Mouse (Mus musculus): ENCODE measurements around the gene App. TPM values are rescaled to one million over a fixed set of nuclear protein-coding genes. Genes with fewer than 3 reads are reported as not detected.
A peak's percentile ranks its signal among the peaks of the same experiment; 100 is the strongest.

Gene App
- polyA plus RNA-seq, 1 experiment from 2014 or later: 158 TPM

DNA sequence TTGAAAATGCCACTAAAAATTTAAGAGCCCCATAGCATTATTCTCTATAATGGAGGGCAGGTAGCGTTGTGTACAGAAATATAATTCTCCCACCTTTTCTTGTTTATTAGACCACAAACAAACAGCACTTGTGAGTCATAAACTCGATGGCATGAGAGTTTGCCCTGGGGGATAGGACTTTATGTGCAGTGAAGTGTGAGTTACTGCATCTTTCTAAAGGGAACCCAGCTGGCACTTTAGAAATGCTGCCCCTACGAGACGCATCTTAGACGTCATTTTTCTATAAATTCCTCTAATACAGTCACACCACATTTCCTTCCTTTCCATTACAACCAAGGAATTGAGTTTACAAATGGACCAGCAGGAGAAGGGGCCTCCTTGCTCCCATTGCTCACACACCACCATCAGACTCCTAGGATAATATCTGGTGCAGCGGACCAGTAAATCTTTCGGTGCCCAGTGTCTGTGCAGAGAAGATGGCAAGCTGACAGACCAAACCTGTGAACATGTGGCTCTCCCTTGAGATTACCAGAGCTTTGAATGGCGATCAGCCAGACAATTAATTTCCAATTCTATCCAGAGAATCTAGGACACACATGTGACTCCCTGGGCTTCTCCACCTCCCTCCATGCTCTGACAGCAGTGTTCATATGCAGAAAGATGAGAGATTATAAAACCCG lies 66.8 kb downstream of the App start:
- H3K4me2 ChIP-seq (ENCODE audit: low read length): no peak overlapping the region
- peaks cover 39% of the 10 kb centered on the region for H3K4me1 ChIP-seq (ENCODE audit: control insufficient read depth, insufficient read depth, low read length)

GRCm38 (mm10) chr16:85105603-85106002 lies 68.0 kb downstream of the App start:
- Histone ChIP-seq H3K36me3 (ENCODE audit: control insufficient read depth, insufficient read depth, low read length) (peaks cover 25% of the 10 kb centered on the region), H3K9me3 (replicated peaks; ENCODE audit: control insufficient read depth, low read length) (no peaks in the 10 kb centered on the region), H3K4me2 (ENCODE audit: low read length) (no peak overlapping the region), H3K4me3 (ENCODE audit: low read depth, low read length) (no peak overlapping the region), H3K27me3 (replicated peaks; ENCODE audit: control insufficient read depth, insufficient read depth, low read length) (no peaks in the 10 kb centered on the region), H3K9ac (ENCODE audit: low read length) (no peak overlapping the region), H3K27ac (ENCODE audit: low read depth, low read length) (no peak overlapping the region), H3K4me1 (ENCODE audit: control insufficient read depth, insufficient read depth, low read length) (peaks cover 30% of the 10 kb centered on the region)
- DNase-seq (ENCODE audit: low spot score) (no peak), ATAC-seq (no peak)
- WGBS: 75% methylated on average over 4 of the region's 4 CpGs

More for the DNA sequence above, 66.8 kb downstream of the App start:
- peak overlapping the region; percentile 52; the same call in 1 of the 2 replicates for H3K27ac ChIP-seq (ENCODE audit: low read depth, low read length)
- ATAC-seq (peak; percentile 40; the same call in 1 of the 2 replicates), DNase-seq (ENCODE audit: low spot score) (peak; percentile 73)
- peaks cover 15% of the 10 kb centered on the region; the same call in 1 of the 2 replicates for H3K36me3 ChIP-seq (ENCODE audit: control insufficient read depth, insufficient read depth, low read length)
- 41% methylated on average over 9 of the region's 9 CpGs for WGBS
- H3K9me3 ChIP-seq (replicated peaks; ENCODE audit: control insufficient read depth, low read length): no peaks in the 10 kb centered on the region
- no peaks in the 10 kb centered on the region for H3K27me3 ChIP-seq (replicated peaks; ENCODE audit: control insufficient read depth, insufficient read depth, low read length)
- no peak overlapping the region for H3K4me3 ChIP-seq (ENCODE audit: low read depth, low read length)
- no peak overlapping the region for H3K9ac ChIP-seq (ENCODE audit: low read length)

DNA sequence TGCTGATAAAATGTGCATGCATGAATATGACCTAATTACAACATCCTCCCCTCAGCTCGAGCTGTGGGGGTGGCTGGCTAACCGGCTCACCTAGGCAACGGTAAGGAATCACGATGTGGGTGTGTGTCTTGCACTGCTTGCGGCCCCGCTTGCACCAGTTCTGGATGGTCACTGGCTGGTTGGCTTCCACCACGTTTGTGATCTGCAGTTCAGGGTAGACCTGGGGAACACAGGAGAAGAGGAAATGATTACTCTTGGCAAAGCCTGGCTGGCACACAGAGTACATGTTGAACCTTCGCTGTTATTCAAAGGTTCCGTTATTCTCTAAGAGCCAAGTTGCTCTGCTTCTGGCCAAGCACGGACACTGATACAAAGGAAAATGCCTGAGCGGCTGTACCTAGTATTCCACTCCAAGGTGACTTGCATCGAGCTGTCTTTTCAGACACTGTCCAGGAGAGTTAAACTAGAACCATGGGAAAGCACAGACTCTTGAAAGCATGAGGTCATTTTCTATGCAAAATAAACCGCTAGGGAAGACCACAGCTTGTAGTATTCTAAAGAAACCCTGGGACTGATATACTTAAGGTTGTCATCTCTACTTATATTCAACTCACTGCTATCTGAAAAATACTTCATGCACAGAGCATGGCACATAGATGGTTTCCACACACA lies 70.3 kb downstream of the App start:
- H3K27ac ChIP-seq (ENCODE audit: low read depth, low read length): no peak overlapping the region
- H3K4me1 ChIP-seq (ENCODE audit: control insufficient read depth, insufficient read depth, low read length): peaks cover 15% of the 10 kb centered on the region
- H3K9ac ChIP-seq (ENCODE audit: low read length): no peak overlapping the region
- peaks cover 25% of the 10 kb centered on the region for H3K36me3 ChIP-seq (ENCODE audit: control insufficient read depth, insufficient read depth, low read length)
- DNase-seq (ENCODE audit: low spot score) (no peak), ATAC-seq (no peak)
- 81% methylated on average over 13 of the region's 13 CpGs for WGBS
- no peaks in the 10 kb centered on the region for H3K27me3 ChIP-seq (replicated peaks; ENCODE audit: control insufficient read depth, insufficient read depth, low read length)
- H3K9me3 ChIP-seq (replicated peaks; ENCODE audit: control insufficient read depth, low read length): no peaks in the 10 kb centered on the region
- no peak overlapping the region for H3K4me3 ChIP-seq (ENCODE audit: low read depth, low read length)
- no peak overlapping the region for H3K4me2 ChIP-seq (ENCODE audit: low read length)

DNA sequence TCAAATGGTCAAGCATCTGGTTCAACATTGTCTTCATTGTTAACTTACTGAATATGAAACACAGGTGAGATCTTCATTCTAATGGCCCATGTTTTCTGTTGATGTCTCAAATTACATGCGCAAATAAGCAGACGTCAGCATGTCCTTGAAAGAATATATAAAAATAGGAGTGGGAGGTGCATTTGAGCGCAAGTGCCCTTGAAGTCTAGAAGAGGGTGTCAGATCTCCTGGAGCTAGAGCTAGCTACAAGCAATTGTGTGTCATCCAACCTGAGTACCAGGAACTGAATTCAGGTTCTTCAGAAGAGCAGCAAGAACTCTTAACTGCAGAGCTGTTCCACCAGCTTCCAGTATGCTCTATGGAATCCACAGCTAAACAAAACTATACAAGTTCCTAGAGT lies 72.0 kb downstream of the App start:
- H3K4me3 ChIP-seq (ENCODE audit: low read depth, low read length): no peak overlapping the region
- ATAC-seq (no peak), DNase-seq (ENCODE audit: low spot score) (no peak)
- no peaks in the 10 kb centered on the region for H3K27me3 ChIP-seq (replicated peaks; ENCODE audit: control insufficient read depth, insufficient read depth, low read length)
- no peak overlapping the region for H3K4me2 ChIP-seq (ENCODE audit: low read length)
- H3K36me3 ChIP-seq (ENCODE audit: control insufficient read depth, insufficient read depth, low read length): peaks cover 25% of the 10 kb centered on the region
- no peak overlapping the region for H3K27ac ChIP-seq (ENCODE audit: low read depth, low read length)
- WGBS: 87% methylated on average over 3 of the region's 3 CpGs
- no peaks in the 10 kb centered on the region for H3K9me3 ChIP-seq (replicated peaks; ENCODE audit: control insufficient read depth, low read length)
- no peak overlapping the region for H3K9ac ChIP-seq (ENCODE audit: low read length)
- peaks cover 8% of the 10 kb centered on the region for H3K4me1 ChIP-seq (ENCODE audit: control insufficient read depth, insufficient read depth, low read length)

DNA sequence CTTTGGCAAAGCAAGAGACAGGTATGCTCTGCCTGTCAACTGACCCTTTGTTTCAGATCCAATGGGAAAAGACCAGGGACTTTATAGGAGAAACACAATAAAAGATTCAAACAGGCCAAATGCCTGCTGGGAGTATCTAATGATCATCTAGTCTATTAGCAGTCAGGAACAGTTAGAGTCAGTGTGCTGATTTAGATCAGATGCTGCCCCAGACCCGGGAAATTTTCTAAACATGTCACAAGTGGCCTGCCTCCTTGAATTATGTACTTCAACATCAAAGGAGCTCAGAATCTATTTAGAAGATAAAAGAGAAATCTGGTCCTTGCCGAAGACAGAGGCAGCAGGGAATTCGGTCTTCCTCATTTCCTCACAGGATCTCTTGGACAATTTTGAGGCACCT lies 72.8 kb downstream of the App start:
- Histone ChIP-seq H3K36me3 (ENCODE audit: control insufficient read depth, insufficient read depth, low read length) (peaks cover 25% of the 10 kb centered on the region), H3K9me3 (replicated peaks; ENCODE audit: control insufficient read depth, low read length) (no peaks in the 10 kb centered on the region), H3K27me3 (replicated peaks; ENCODE audit: control insufficient read depth, insufficient read depth, low read length) (no peaks in the 10 kb centered on the region), H3K27ac (ENCODE audit: low read depth, low read length) (no peak overlapping the region), H3K4me3 (ENCODE audit: low read depth, low read length) (no peak overlapping the region), H3K4me1 (ENCODE audit: control insufficient read depth, insufficient read depth, low read length) (peaks cover 12% of the 10 kb centered on the region; the same call in 1 of the 2 replicates), H3K4me2 (ENCODE audit: low read length) (no peak overlapping the region), H3K9ac (ENCODE audit: low read length) (no peak overlapping the region)
- ATAC-seq (no peak), DNase-seq (ENCODE audit: low spot score) (no peak)
- WGBS: 53% methylated on average over 3 of the region's 3 CpGs

DNA sequence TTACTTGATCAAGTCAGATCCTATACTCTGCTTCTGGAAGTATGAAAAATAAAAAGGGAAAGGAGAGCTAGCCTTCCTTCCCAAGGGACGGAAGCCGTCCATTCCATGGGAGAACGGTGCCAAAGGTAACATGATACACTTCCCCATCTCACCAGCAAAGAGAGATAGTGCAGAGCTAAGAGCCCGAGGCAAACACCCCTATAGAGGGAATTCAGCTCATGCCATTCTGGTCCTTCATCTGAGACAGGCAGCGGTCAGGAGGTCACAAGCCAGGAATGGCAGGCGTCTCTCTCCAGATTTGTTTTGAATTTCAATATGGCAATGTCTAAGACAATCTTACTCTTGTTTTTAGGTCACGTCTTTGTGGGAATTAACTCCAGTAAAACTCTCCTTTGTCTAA lies 74.1 kb downstream of the App start:
- ATAC-seq: no peak
- H3K27ac ChIP-seq (ENCODE audit: low read depth, low read length): no peak overlapping the region

GRCm38 (mm10) chr16:85099044-85099443 lies 74.5 kb downstream of the App start:
- 96% methylated on average over 7 of the region's 7 CpGs for WGBS
- DNase-seq (ENCODE audit: low spot score): no peak

More for the DNA sequence above, 74.1 kb downstream of the App start:
- Histone ChIP-seq H3K9me3 (replicated peaks; ENCODE audit: control insufficient read depth, low read length) (no peaks in the 10 kb centered on the region), H3K4me2 (ENCODE audit: low read length) (no peak overlapping the region), H3K27me3 (replicated peaks; ENCODE audit: control insufficient read depth, insufficient read depth, low read length) (no peaks in the 10 kb centered on the region), H3K4me1 (ENCODE audit: control insufficient read depth, insufficient read depth, low read length) (peaks cover 12% of the 10 kb centered on the region), H3K9ac (ENCODE audit: low read length) (no peak overlapping the region), H3K36me3 (ENCODE audit: control insufficient read depth, insufficient read depth, low read length) (peaks cover 25% of the 10 kb centered on the region), H3K4me3 (ENCODE audit: low read depth, low read length) (no peak overlapping the region)
- no peak for DNase-seq (ENCODE audit: low spot score)
- WGBS: 83% methylated on average over 7 of the region's 7 CpGs

GRCm38 (mm10) chr16:85096396-85096795 lies 77.2 kb downstream of the App start:
- ATAC-seq (no peak), DNase-seq (ENCODE audit: low spot score) (peak; percentile 39)
- peaks cover 33% of the 10 kb centered on the region for H3K4me1 ChIP-seq (ENCODE audit: control insufficient read depth, insufficient read depth, low read length)
- no peaks in the 10 kb centered on the region for H3K9me3 ChIP-seq (replicated peaks; ENCODE audit: control insufficient read depth, low read length)
- H3K4me2 ChIP-seq (ENCODE audit: low read length): no peak overlapping the region
- no peak overlapping the region for H3K9ac ChIP-seq (ENCODE audit: low read length)
- H3K27me3 ChIP-seq (replicated peaks; ENCODE audit: control insufficient read depth, insufficient read depth, low read length): no peaks in the 10 kb centered on the region
- 13% methylated on average over 6 of the region's 6 CpGs for WGBS
- H3K27ac ChIP-seq (ENCODE audit: low read depth, low read length): peak overlapping the region; percentile 1; the same call in 1 of the 2 replicates
- H3K36me3 ChIP-seq (ENCODE audit: control insufficient read depth, insufficient read depth, low read length): peaks cover 7% of the 10 kb centered on the region
- no peak overlapping the region for H3K4me3 ChIP-seq (ENCODE audit: low read depth, low read length)

More at GRCm38 (mm10) chr16:85099044-85099443, 74.5 kb downstream of the App start:
- Histone ChIP-seq H3K4me2 (ENCODE audit: low read length) (no peak overlapping the region), H3K36me3 (ENCODE audit: control insufficient read depth, insufficient read depth, low read length) (peaks cover 25% of the 10 kb centered on the region), H3K4me1 (ENCODE audit: control insufficient read depth, insufficient read depth, low read length) (peaks cover 12% of the 10 kb centered on the region), H3K27me3 (replicated peaks; ENCODE audit: control insufficient read depth, insufficient read depth, low read length) (no peaks in the 10 kb centered on the region), H3K27ac (ENCODE audit: low read depth, low read length) (no peak overlapping the region), H3K4me3 (ENCODE audit: low read depth, low read length) (no peak overlapping the region), H3K9ac (ENCODE audit: low read length) (no peak overlapping the region), H3K9me3 (replicated peaks; ENCODE audit: control insufficient read depth, low read length) (no peaks in the 10 kb centered on the region)
- ATAC-seq: no peak

DNA sequence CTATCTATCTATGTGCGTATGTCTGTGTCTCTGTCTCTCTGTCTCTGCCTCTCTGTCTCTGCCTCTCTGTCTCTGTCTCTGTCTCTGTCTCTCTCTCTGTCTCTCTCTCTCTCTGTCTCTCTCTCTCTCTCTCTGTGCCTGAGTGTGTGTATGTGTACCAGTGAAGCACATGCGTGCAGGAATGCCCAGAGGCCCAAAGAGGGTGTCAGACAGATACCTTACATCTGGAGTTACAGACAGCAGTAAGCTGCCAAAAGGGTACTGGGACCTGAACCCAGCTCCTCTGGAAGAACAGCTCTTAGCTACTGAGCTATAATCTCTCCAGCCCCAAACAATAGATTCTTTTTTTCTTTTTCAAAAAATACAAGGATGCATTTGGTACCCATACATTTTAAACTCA lies 77.6 kb downstream of the App start:
- no peak overlapping the region for H3K9ac ChIP-seq (ENCODE audit: low read length)
- no peak overlapping the region for H3K4me3 ChIP-seq (ENCODE audit: low read depth, low read length)
- H3K27me3 ChIP-seq (replicated peaks; ENCODE audit: control insufficient read depth, insufficient read depth, low read length): no peaks in the 10 kb centered on the region
- no peaks in the 10 kb centered on the region for H3K9me3 ChIP-seq (replicated peaks; ENCODE audit: control insufficient read depth, low read length)
- H3K4me1 ChIP-seq (ENCODE audit: control insufficient read depth, insufficient read depth, low read length): peaks cover 38% of the 10 kb centered on the region
- H3K4me2 ChIP-seq (ENCODE audit: low read length): no peak overlapping the region
- no peak for DNase-seq (ENCODE audit: low spot score)
- ATAC-seq: no peak
- WGBS: 98% methylated on average over 2 of the region's 2 CpGs
- H3K27ac ChIP-seq (ENCODE audit: low read depth, low read length): 0 out of 2 replicates have a peak overlapping the region, but pooled peaks have one; percentile 11
- peaks cover 3% of the 10 kb centered on the region; the same call in 1 of the 2 replicates for H3K36me3 ChIP-seq (ENCODE audit: control insufficient read depth, insufficient read depth, low read length)
